8 mouse cellular contexts compared by ENCODE assay signal in genomic region chr7:99664571-99665485, GRCm38 (mm10). TPM values are rescaled to one million over a fixed set of nuclear protein-coding genes. Genes with fewer than 3 reads are reported as not detected.
DNase-seq lines count a peak whose midpoint lies in the region; ATAC-seq and TF ChIP-seq lines count a peak whose summit lies in the region.

No protein-coding gene starts in this region.

- no peaks in the 10 kb centered on the region for H3K9me3 ChIP-seq in forebrain, postnatal 0 days (ENCODE audit: low read length)
- H3K9me3 ChIP-seq in forebrain, embryonic 13.5 days (replicated peaks), result no peaks in the 10 kb centered on the region
- no peaks in the 10 kb centered on the region for H3K9me3 ChIP-seq in embryonic facial prominence, embryonic 11.5 days (replicated peaks; ENCODE audit: control insufficient read depth, low read length)
- H3K9me3 ChIP-seq in intestine, postnatal 0 days (ENCODE audit: control insufficient read depth), result no peaks in the 10 kb centered on the region
- H3K9me3 ChIP-seq in midbrain, embryonic 12.5 days, result no peaks in the 10 kb centered on the region

- H3K4me1 ChIP-seq in forebrain, postnatal 0 days (ENCODE audit: insufficient read depth), result no peaks in the 10 kb centered on the region
- no peaks in the 10 kb centered on the region for H3K4me1 ChIP-seq in forebrain, embryonic 13.5 days
- H3K4me1 ChIP-seq in embryonic facial prominence, embryonic 11.5 days (ENCODE audit: control insufficient read depth, insufficient read depth, low read length), result no peaks in the 10 kb centered on the region
- H3K4me1 ChIP-seq in intestine, postnatal 0 days (replicated peaks; ENCODE audit: control insufficient read depth, insufficient read depth, low read length), result 0 out of 2 replicates have a peak, but pooled peaks cover 5% of the 10 kb centered on the region
- H3K4me1 ChIP-seq in midbrain, embryonic 12.5 days, result peaks cover 8% of the 10 kb centered on the region

- TF ChIP-seq CTCF in forebrain, postnatal 0 days (IDR thresholded peaks at IDR 0.05; ENCODE audit: low read depth), result no peak
- TF ChIP-seq CTCF in intestine, postnatal 0 days (IDR thresholded peaks at IDR 0.05; ENCODE audit: low read depth), result no peak

- H3K27me3 ChIP-seq in forebrain, postnatal 0 days (ENCODE audit: insufficient read depth, low read length), result no peaks in the 10 kb centered on the region
- no peaks in the 10 kb centered on the region for H3K27me3 ChIP-seq in forebrain, embryonic 13.5 days
- H3K27me3 ChIP-seq in embryonic facial prominence, embryonic 11.5 days (ENCODE audit: control insufficient read depth, insufficient read depth, low read length), result no peaks in the 10 kb centered on the region
- no peaks in the 10 kb centered on the region for H3K27me3 ChIP-seq in intestine, postnatal 0 days (replicated peaks; ENCODE audit: control insufficient read depth, insufficient read depth, low read length)
- no peaks in the 10 kb centered on the region for H3K27me3 ChIP-seq in midbrain, embryonic 12.5 days

- DNase-seq in forebrain, postnatal 0 days, result peak; percentile 35
- DNase-seq in NIH3T3 (ENCODE audit: low read depth), result peak; percentile 20
- peak; percentile 22 for DNase-seq in embryonic facial prominence, embryonic 11.5 days (ENCODE audit: low spot score)
- DNase-seq in natural killer cell, adult 2 months (ENCODE audit: low spot score in 2 of 2), result no peak
- DNase-seq in left cerebral cortex, adult 9 months (ENCODE audit: low spot score in 2 of 2), result no peak

- no peak overlapping the region for H3K4me2 ChIP-seq in forebrain, postnatal 0 days (ENCODE audit: low read depth)
- H3K4me2 ChIP-seq in forebrain, embryonic 13.5 days, result no peak overlapping the region
- H3K4me2 ChIP-seq in embryonic facial prominence, embryonic 11.5 days (ENCODE audit: low read depth, low read length), result no peak overlapping the region
- H3K4me2 ChIP-seq in intestine, postnatal 0 days (replicated peaks; ENCODE audit: low read depth), result no peak overlapping the region
- no peak overlapping the region for H3K4me2 ChIP-seq in midbrain, embryonic 12.5 days (replicated peaks)

- no peak overlapping the region for H3K9ac ChIP-seq in forebrain, postnatal 0 days
- no peak overlapping the region for H3K9ac ChIP-seq in forebrain, embryonic 13.5 days
- H3K9ac ChIP-seq in embryonic facial prominence, embryonic 11.5 days (replicated peaks; ENCODE audit: low read length), result no peak overlapping the region
- no peak overlapping the region for H3K9ac ChIP-seq in intestine, postnatal 0 days (ENCODE audit: low read depth, low read length)
- no peak overlapping the region for H3K9ac ChIP-seq in midbrain, embryonic 12.5 days (replicated peaks)

- no peaks in the 10 kb centered on the region for H3K36me3 ChIP-seq in forebrain, postnatal 0 days (ENCODE audit: insufficient read depth)
- no peaks in the 10 kb centered on the region for H3K36me3 ChIP-seq in forebrain, embryonic 13.5 days (ENCODE audit: poor library complexity, severe bottlenecking)
- no peaks in the 10 kb centered on the region for H3K36me3 ChIP-seq in embryonic facial prominence, embryonic 11.5 days (replicated peaks; ENCODE audit: control insufficient read depth, insufficient read depth, low read depth, low read length)
- H3K36me3 ChIP-seq in intestine, postnatal 0 days (ENCODE audit: control insufficient read depth, insufficient read depth), result no peaks in the 10 kb centered on the region
- no peaks in the 10 kb centered on the region for H3K36me3 ChIP-seq in midbrain, embryonic 12.5 days

- WGBS in forebrain, postnatal 0 days, result 45% methylated on average over 11 of the region's 11 CpGs
- WGBS in forebrain, embryonic 13.5 days, result 62% methylated on average over 11 of the region's 11 CpGs
- WGBS in embryonic facial prominence, embryonic 11.5 days, result 37% methylated on average over 11 of the region's 11 CpGs
- WGBS in intestine, postnatal 0 days, result 37% methylated on average over 11 of the region's 11 CpGs
- 60% methylated on average over 11 of the region's 11 CpGs for WGBS in midbrain, embryonic 12.5 days

- peak overlapping the region; percentile 35; the same call in 1 of the 2 replicates for H3K27ac ChIP-seq in forebrain, postnatal 0 days (ENCODE audit: low read depth, low read length)
- H3K27ac ChIP-seq in forebrain, embryonic 13.5 days, result no peak overlapping the region
- H3K27ac ChIP-seq in embryonic facial prominence, embryonic 11.5 days (replicated peaks; ENCODE audit: low read depth, low read length), result no peak overlapping the region; the same call in 1 of the 2 replicates
- H3K27ac ChIP-seq in intestine, postnatal 0 days (ENCODE audit: low read depth, low read length), result peak overlapping the region; percentile 35; the same call in 1 of the 2 replicates
- 0 out of 2 replicates have a peak overlapping the region, but pooled peaks have one; percentile 11 for H3K27ac ChIP-seq in midbrain, embryonic 12.5 days (replicated peaks)

- no peak overlapping the region for H3K4me3 ChIP-seq in forebrain, postnatal 0 days (ENCODE audit: low read depth, low read length)
- H3K4me3 ChIP-seq in forebrain, embryonic 13.5 days, result no peak overlapping the region
- no peak overlapping the region for H3K4me3 ChIP-seq in embryonic facial prominence, embryonic 11.5 days (ENCODE audit: low read depth, low read length)
- H3K4me3 ChIP-seq in intestine, postnatal 0 days (ENCODE audit: low read depth, low read length), result no peak overlapping the region
- no peak overlapping the region for H3K4me3 ChIP-seq in midbrain, embryonic 12.5 days

- ATAC-seq in forebrain, postnatal 0 days, result peak; percentile 78
- no peak for ATAC-seq in forebrain, embryonic 13.5 days
- ATAC-seq in embryonic facial prominence, embryonic 11.5 days (replicated peaks; ENCODE audit: insufficient number of reproducible peaks, low FRiP score, low TSS enrichment, low read depth), result 0 out of 2 replicates have a peak, but pooled peaks have one; percentile 16
- ATAC-seq in intestine, postnatal 0 days, result peak; percentile 58
- no peak for ATAC-seq in midbrain, embryonic 12.5 days (ENCODE audit: low FRiP score, low read depth)

RNA-seq across cellular contexts. Expression of gene Tpbgl, which starts 37.9 kb away (rescaled TPM):
- total RNA-seq in forebrain, postnatal 0 days (2014; rRNA removed), result 0.86 and 1.5 TPM in 2 replicates
- 1.8 and 2.1 TPM in 2 replicates for polyA plus RNA-seq in forebrain, postnatal 0 days (2015; fragmentation: Nextera tagmentation; extraction: Ambion mirVana)
- 0.22 and 0.29 TPM in 2 replicates for polyA plus RNA-seq in forebrain, embryonic 13.5 days (2015; fragmentation: Nextera tagmentation; extraction: Ambion mirVana)
- 0.49 and 0.74 TPM in 2 replicates for polyA plus RNA-seq in embryonic facial prominence, embryonic 11.5 days (2014; fragmentation: Nextera tagmentation; extraction: Ambion mirVana)
- 1.4 and 1.9 TPM in 2 replicates for polyA plus RNA-seq in intestine, postnatal 0 days (2015; fragmentation: Nextera tagmentation; extraction: Ambion mirVana)
- polyA plus RNA-seq in midbrain, embryonic 12.5 days (2016; fragmentation: Nextera tagmentation; extraction: Ambion mirVana), result 0.59 and 0.92 TPM in 2 replicates

RNA-seq across cellular contexts. Expression of gene Slco2b1, which starts 46.3 kb away (rescaled TPM):
- 10.8 and 10.9 TPM in 2 replicates for total RNA-seq in forebrain, postnatal 0 days (2014; rRNA removed)
- 5.9 and 6.7 TPM in 2 replicates for polyA plus RNA-seq in forebrain, postnatal 0 days (2015; fragmentation: Nextera tagmentation; extraction: Ambion mirVana)
- 3.1 and 3.2 TPM in 2 replicates for polyA plus RNA-seq in forebrain, embryonic 13.5 days (2015; fragmentation: Nextera tagmentation; extraction: Ambion mirVana)
- polyA plus RNA-seq in embryonic facial prominence, embryonic 11.5 days (2014; fragmentation: Nextera tagmentation; extraction: Ambion mirVana), result 0.72 and 1.4 TPM in 2 replicates
- 2.2 and 3.2 TPM in 2 replicates for polyA plus RNA-seq in intestine, postnatal 0 days (2015; fragmentation: Nextera tagmentation; extraction: Ambion mirVana)
- 3.4 and 3.7 TPM in 2 replicates for polyA plus RNA-seq in midbrain, embryonic 12.5 days (2016; fragmentation: Nextera tagmentation; extraction: Ambion mirVana)

Comparison
In these comparisons a context has a peak if more than half of its experiments do, and no peak if none do; other contexts are left out.
1. ATAC-seq: peak in forebrain, postnatal 0 days (single experiment), embryonic facial prominence, embryonic 11.5 days (single experiment) and intestine, postnatal 0 days (single experiment); none in forebrain, embryonic 13.5 days (single experiment) and midbrain, embryonic 12.5 days (single experiment).
2. H3K27ac ChIP-seq: peak in forebrain, postnatal 0 days (single experiment), intestine, postnatal 0 days (single experiment) and midbrain, embryonic 12.5 days (single experiment); none in forebrain, embryonic 13.5 days (single experiment) and embryonic facial prominence, embryonic 11.5 days (single experiment).
3. DNase-seq: peak in forebrain, postnatal 0 days (single experiment), NIH3T3 (single experiment) and embryonic facial prominence, embryonic 11.5 days (single experiment); none in natural killer cell, adult 2 months (0 of 2) and left cerebral cortex, adult 9 months (0 of 2).